Mouse (Mus musculus): ENCODE data around the gene Fam69a. TPM values are rescaled to one million over a fixed set of nuclear protein-coding genes. Genes with fewer than 3 reads are reported as not detected.
A peak's percentile ranks its signal among the peaks of the same experiment; 100 is the strongest.
"Not testable (repeated sequence)": the region's sequence is repeated elsewhere in the genome, so short reads cannot be mapped to it uniquely, and the experiment has no call there.

Fam69a gene
- polyA plus RNA-seq, 1 experiment from 2014 or later, result 51.2 TPM

GRCm38 (mm10) chr5:107977640-107978288 lies 9.1 kb downstream of the Fam69a start:
- no peaks in the 10 kb centered on the region for H3K9me3 ChIP-seq
- no peak overlapping the region for H3K4me3 ChIP-seq
- H3K9ac ChIP-seq, result no peak overlapping the region
- 0 out of 2 replicates have a peak, but pooled peaks cover 8% of the 10 kb centered on the region for H3K4me1 ChIP-seq (replicated peaks)
- H3K36me3 ChIP-seq, result no peaks in the 10 kb centered on the region
- H3K27me3 ChIP-seq, result no peaks in the 10 kb centered on the region
- ATAC-seq (ENCODE audit: low read depth), result no peak
- H3K4me2 ChIP-seq, result no peak overlapping the region
- 94% methylated on average over 3 of the region's 3 CpGs for WGBS
- no peak overlapping the region for H3K27ac ChIP-seq (replicated peaks)

GRCm38 (mm10) chr5:107973310-107973709 lies 13.6 kb downstream of the Fam69a start:
- no peak overlapping the region for H3K9ac ChIP-seq
- H3K4me1 ChIP-seq (replicated peaks), result 0 out of 2 replicates have a peak, but pooled peaks cover 10% of the 10 kb centered on the region
- H3K4me2 ChIP-seq, result no peak overlapping the region
- no peak overlapping the region for H3K27ac ChIP-seq (replicated peaks)
- 74% methylated on average over 2 of the region's 2 CpGs for WGBS
- H3K27me3 ChIP-seq, result no peaks in the 10 kb centered on the region
- no peak for ATAC-seq (ENCODE audit: low read depth)
- no peak overlapping the region for H3K4me3 ChIP-seq
- H3K36me3 ChIP-seq, result no peaks in the 10 kb centered on the region
- no peaks in the 10 kb centered on the region for H3K9me3 ChIP-seq

- 0 out of 2 replicates have a peak, but pooled peaks cover 10% of the 10 kb centered on the region for H3K4me1 ChIP-seq (replicated peaks)
- ATAC-seq (ENCODE audit: low read depth), result no peak
- WGBS, result 85% methylated on average over 13 of the region's 13 CpGs
- H3K27ac ChIP-seq (replicated peaks), result no peak overlapping the region
- no peaks in the 10 kb centered on the region for H3K36me3 ChIP-seq
- no peak overlapping the region for H3K4me2 ChIP-seq
- H3K4me3 ChIP-seq, result no peak overlapping the region
- no peak overlapping the region for H3K9ac ChIP-seq
- H3K27me3 ChIP-seq, result no peaks in the 10 kb centered on the region
- H3K9me3 ChIP-seq, result no peaks in the 10 kb centered on the region
These were observed 14.2 kb downstream of the Fam69a start for GRCm38 (mm10) chr5:107972444-107973272.

GRCm38 (mm10) chr5:107971069-107971468 lies 15.8 kb downstream of the Fam69a start:
- Histone ChIP-seq H3K9me3 (no peaks in the 10 kb centered on the region), H3K4me2 (no peak overlapping the region), H3K27me3 (no peaks in the 10 kb centered on the region), H3K4me1 (replicated peaks) (0 out of 2 replicates have a peak, but pooled peaks cover 10% of the 10 kb centered on the region), H3K27ac (replicated peaks) (no peak overlapping the region), H3K36me3 (no peaks in the 10 kb centered on the region), H3K4me3 (no peak overlapping the region), H3K9ac (no peak overlapping the region)
- WGBS, result 92% methylated on average over 4 of the region's 4 CpGs
- ATAC-seq (ENCODE audit: low read depth), result no peak

GRCm38 (mm10) chr5:107969818-107970217 lies 17.1 kb downstream of the Fam69a start:
- H3K27me3 ChIP-seq; ATAC-seq (ENCODE audit: low read depth); H3K4me1 ChIP-seq (replicated peaks); H3K9me3 ChIP-seq; H3K27ac ChIP-seq (replicated peaks); H3K9ac ChIP-seq; H3K4me3 ChIP-seq; H3K36me3 ChIP-seq; H3K4me2 ChIP-seq: not testable (repeated sequence)
- 78% methylated on average over 1 of the region's 1 CpGs for WGBS

GRCm38 (mm10) chr5:107968079-107968478 lies 18.8 kb downstream of the Fam69a start:
- 96% methylated on average over 3 of the region's 3 CpGs for WGBS

GRCm38 (mm10) chr5:107966841-107967457 lies 19.9 kb downstream of the Fam69a start:
- 73% methylated on average over 4 of the region's 4 CpGs for WGBS
- Histone ChIP-seq H3K4me2 (no peak overlapping the region), H3K27me3 (no peaks in the 10 kb centered on the region), H3K4me1 (replicated peaks) (peaks cover 3% of the 10 kb centered on the region), H3K9ac (no peak overlapping the region), H3K27ac (replicated peaks) (no peak overlapping the region), H3K36me3 (no peaks in the 10 kb centered on the region), H3K9me3 (no peaks in the 10 kb centered on the region), H3K4me3 (no peak overlapping the region)
- no peak for ATAC-seq (ENCODE audit: low read depth)

More at GRCm38 (mm10) chr5:107968079-107968478, 18.8 kb downstream of the Fam69a start:
- no peak overlapping the region for H3K4me2 ChIP-seq
- H3K4me1 ChIP-seq (replicated peaks), result 0 out of 2 replicates have a peak, but pooled peaks cover 5% of the 10 kb centered on the region
- no peaks in the 10 kb centered on the region for H3K36me3 ChIP-seq
- H3K27me3 ChIP-seq, result no peaks in the 10 kb centered on the region
- H3K9ac ChIP-seq, result no peak overlapping the region
- no peaks in the 10 kb centered on the region for H3K9me3 ChIP-seq
- no peak overlapping the region for H3K4me3 ChIP-seq
- H3K27ac ChIP-seq (replicated peaks), result no peak overlapping the region
- no peak for ATAC-seq (ENCODE audit: low read depth)

GRCm38 (mm10) chr5:107966156-107966555 lies 20.7 kb downstream of the Fam69a start:
- no peak for ATAC-seq (ENCODE audit: low read depth)
- 74% methylated on average over 3 of the region's 3 CpGs for WGBS
- Histone ChIP-seq H3K9ac (no peak overlapping the region), H3K4me2 (no peak overlapping the region), H3K27ac (replicated peaks) (no peak overlapping the region), H3K4me3 (no peak overlapping the region), H3K27me3 (no peaks in the 10 kb centered on the region), H3K36me3 (no peaks in the 10 kb centered on the region), H3K4me1 (replicated peaks) (peaks cover 11% of the 10 kb centered on the region), H3K9me3 (no peaks in the 10 kb centered on the region)

- 72% methylated on average over 9 of the region's 9 CpGs for WGBS
- no peaks in the 10 kb centered on the region for H3K27me3 ChIP-seq
- no peak overlapping the region for H3K9ac ChIP-seq
- H3K27ac ChIP-seq (replicated peaks), result no peak overlapping the region
- H3K4me3 ChIP-seq, result no peak overlapping the region
- no peak for ATAC-seq (ENCODE audit: low read depth)
- no peak overlapping the region for H3K4me2 ChIP-seq
- H3K4me1 ChIP-seq (replicated peaks), result peaks cover 16% of the 10 kb centered on the region
- H3K36me3 ChIP-seq, result no peaks in the 10 kb centered on the region
- H3K9me3 ChIP-seq, result no peaks in the 10 kb centered on the region
These were observed 21.4 kb downstream of the Fam69a start for GRCm38 (mm10) chr5:107965355-107965991.

GRCm38 (mm10) chr5:107964031-107964758 lies 22.7 kb downstream of the Fam69a start:
- H3K27me3 ChIP-seq, result no peaks in the 10 kb centered on the region
- no peak overlapping the region for H3K4me2 ChIP-seq
- peaks cover 16% of the 10 kb centered on the region for H3K4me1 ChIP-seq (replicated peaks)
- H3K4me3 ChIP-seq, result no peak overlapping the region
- H3K9me3 ChIP-seq, result no peaks in the 10 kb centered on the region
- 79% methylated on average over 2 of the region's 2 CpGs for WGBS
- H3K27ac ChIP-seq (replicated peaks), result no peak overlapping the region
- no peak overlapping the region for H3K9ac ChIP-seq
- no peak for ATAC-seq (ENCODE audit: low read depth)
- H3K36me3 ChIP-seq, result no peaks in the 10 kb centered on the region

GRCm38 (mm10) chr5:107961438-107962251 lies 25.2 kb downstream of the Fam69a start:
- H3K27ac ChIP-seq (replicated peaks), result 0 out of 2 replicates have a peak overlapping the region, but pooled peaks have one; percentile 18
- H3K36me3 ChIP-seq, result no peaks in the 10 kb centered on the region
- 73% methylated on average over 16 of the region's 16 CpGs for WGBS
- no peaks in the 10 kb centered on the region for H3K9me3 ChIP-seq
- H3K9ac ChIP-seq, result no peak overlapping the region
- H3K27me3 ChIP-seq, result no peaks in the 10 kb centered on the region
- no peak overlapping the region for H3K4me2 ChIP-seq
- H3K4me1 ChIP-seq (replicated peaks), result peaks cover 16% of the 10 kb centered on the region
- no peak overlapping the region for H3K4me3 ChIP-seq
- no peak for ATAC-seq (ENCODE audit: low read depth)
